Mouse (Mus musculus) neural tube, embryonic 15.5 days (tissue): ENCODE results near the gene Nfib. TPM values are rescaled to one million over a fixed set of nuclear protein-coding genes. Genes with fewer than 3 reads are reported as not detected.

Experiments used
- ATAC-seq: fragments of 200-750 bp; cut with Nextera tagmentation; 2 replicates; pipeline ENCODE4 v1.8.0; 2017; ENCODE audit warnings: mild to moderate bottlenecking, moderate TSS enrichment, moderate library complexity; ENCODE audit not compliant: low FRiP score
- H3K27ac ChIP-seq: fragments of 300-500 bp; sonication (generic); replicated peaks from 2 replicates; pipeline ENCODE4 v1.5.1; 2015; ENCODE audit warnings: mild to moderate bottlenecking, inconsistent platforms
- H3K27me3 ChIP-seq: fragments of 300-500 bp; sonication (generic); replicated peaks from 2 replicates; pipeline ENCODE4 v1.6.1; 2015; ENCODE audit warnings: inconsistent platforms
- H3K36me3 ChIP-seq: fragments of 300-500 bp; sonication (generic); 2 replicates; pipeline ENCODE4 v1.6.1; 2015; ENCODE audit warnings: inconsistent platforms
- H3K4me1 ChIP-seq: fragments of 300-500 bp; sonication (generic); 2 replicates; pipeline ENCODE4 v1.6.1; 2015; ENCODE audit warnings: inconsistent platforms
- H3K4me2 ChIP-seq: fragments of 300-500 bp; sonication (generic); 2 replicates; pipeline ENCODE4 v1.6.1; 2015; ENCODE audit warnings: inconsistent platforms, mild to moderate bottlenecking, moderate library complexity
- H3K4me3 ChIP-seq: fragments of 300-500 bp; sonication (generic); replicated peaks from 2 replicates; pipeline ENCODE4 v1.5.1; 2015; ENCODE audit warnings: mild to moderate bottlenecking, inconsistent platforms
- H3K9ac ChIP-seq: fragments of 300-500 bp; sonication (generic); replicated peaks from 2 replicates; pipeline ENCODE4 v1.6.1; 2015; ENCODE audit warnings: mild to moderate bottlenecking, inconsistent platforms
- H3K9me3 ChIP-seq: fragments of 300-500 bp; sonication (generic); replicated peaks from 2 replicates; pipeline ENCODE4 v1.6.1; 2016; ENCODE audit warnings: inconsistent platforms
- WGBS: fragments of 180-500 bp; shearing (Covaris S2); methylation state at CpG from one replicate; pipeline ENCODE4 v1.1.7; 2015; ENCODE audit warnings: mixed read lengths; 5-methylcytosine and 5-hydroxymethylcytosine counted together
- polyA plus RNA-seq: library from polyadenylated mRNA; unstranded; fragments of >200 nt; fragmentation: Nextera tagmentation; extraction: Ambion mirVana; gene quantifications from 2 replicates; pipeline ENCODE4 v1.2.1, GENCODE M21; 2015

Nfib gene
- polyA plus RNA-seq, 1 experiment from 2014 or later, result 58.4 TPM

DNA sequence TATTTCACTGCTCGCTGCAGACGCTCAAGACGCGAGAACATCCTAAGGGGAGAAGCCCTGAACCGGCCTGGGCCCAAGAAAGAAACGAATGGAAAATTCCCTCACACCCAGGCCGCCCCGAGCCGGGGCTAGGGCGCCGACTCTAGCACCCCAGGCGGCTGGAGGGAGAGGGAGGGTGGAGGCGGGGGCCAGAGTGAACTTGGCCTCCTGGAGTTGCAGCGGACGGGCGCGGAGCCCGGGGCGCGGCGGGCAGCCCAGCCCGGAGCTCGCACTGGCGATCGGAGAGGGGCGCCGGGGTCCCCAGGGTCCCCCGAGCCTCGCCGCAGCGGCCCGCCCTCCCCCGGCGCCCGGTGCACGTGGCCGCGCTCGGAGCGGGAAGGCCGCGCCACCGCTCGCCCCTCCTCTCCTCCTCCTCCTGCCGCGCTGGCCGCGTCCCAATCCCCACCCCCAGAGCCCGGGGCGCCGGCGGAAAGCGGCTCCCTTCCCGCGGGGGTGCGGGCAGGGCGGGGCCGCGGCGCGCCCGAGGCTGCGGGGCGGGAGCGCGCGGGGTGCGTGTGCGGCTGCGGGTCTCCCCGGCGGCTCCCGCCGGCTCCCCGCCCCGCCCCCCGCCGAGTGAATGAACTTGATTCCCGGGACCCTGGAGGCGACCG lies 199.3 kb downstream of the Nfib start:
- peaks cover 30% of the 10 kb centered on the region for H3K4me1 ChIP-seq
- H3K4me2 ChIP-seq, result peak overlapping the region; percentile 93
- ATAC-seq, result peak; percentile 77
- H3K27me3 ChIP-seq, result no peaks in the 10 kb centered on the region
- H3K36me3 ChIP-seq, result no peaks in the 10 kb centered on the region
- WGBS, result under 1% methylated on average over 45 of the region's 81 CpGs
- peak overlapping the region; percentile 91 for H3K9ac ChIP-seq
- peak overlapping the region; percentile 73 for H3K4me3 ChIP-seq
- H3K27ac ChIP-seq, result peak overlapping the region; percentile 98
- H3K9me3 ChIP-seq, result no peaks in the 10 kb centered on the region

- H3K36me3 ChIP-seq, result no peaks in the 10 kb centered on the region
- H3K4me3 ChIP-seq, result peak overlapping the region; percentile 73
- H3K9me3 ChIP-seq, result no peaks in the 10 kb centered on the region
- peaks cover 26% of the 10 kb centered on the region; the same call in 1 of the 2 replicates for H3K4me1 ChIP-seq
- no peaks in the 10 kb centered on the region for H3K27me3 ChIP-seq
- H3K4me2 ChIP-seq, result peak overlapping the region; percentile 93
- under 1% methylated on average over 51 of the region's 72 CpGs for WGBS
- H3K27ac ChIP-seq, result peak overlapping the region; percentile 98
- H3K9ac ChIP-seq, result peak overlapping the region; percentile 91
- ATAC-seq, result peak; percentile 55
Observed at GRCm38 (mm10) chr4:82505121-82506031, 200.2 kb downstream of the Nfib start.

DNA sequence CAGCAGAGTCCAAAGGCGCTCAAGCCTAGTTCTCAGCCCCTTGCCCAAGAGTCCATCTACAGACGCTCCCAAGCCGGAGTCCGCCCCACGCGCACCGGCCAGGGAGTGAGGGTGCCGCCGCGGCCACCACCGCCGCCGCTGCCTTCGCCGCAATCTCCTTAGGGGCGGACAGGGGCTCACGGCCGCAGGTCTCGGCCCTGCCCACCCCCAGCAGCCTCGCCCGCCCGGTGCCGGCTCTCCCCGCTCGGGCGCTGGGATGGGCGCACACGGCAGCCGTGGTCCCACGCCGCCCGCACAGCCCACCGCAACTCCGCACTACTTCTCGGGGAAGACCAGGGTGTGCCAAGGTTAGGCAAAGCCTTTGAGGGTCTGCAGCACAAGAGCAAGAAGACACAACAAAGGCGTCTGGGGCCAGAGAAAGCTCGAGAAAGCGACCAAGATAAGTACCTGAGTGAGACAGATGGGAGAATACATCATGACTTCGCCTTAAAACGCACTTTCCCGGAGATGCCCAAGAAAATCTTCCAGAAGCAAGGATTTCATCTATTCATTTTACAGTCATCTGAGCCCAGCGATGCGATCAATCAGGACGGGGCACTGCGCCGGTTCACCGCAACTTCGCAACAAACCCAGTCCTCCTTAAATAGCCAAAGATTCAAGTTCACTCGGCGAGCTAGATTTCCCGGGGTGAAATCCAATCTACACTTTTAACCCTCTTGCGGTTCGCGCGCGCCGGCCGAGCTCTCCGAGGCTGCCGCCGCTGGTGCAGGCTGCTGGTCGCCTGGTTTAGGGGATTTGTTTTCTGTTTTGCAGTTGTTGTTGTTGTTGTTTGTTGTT lies 201.0 kb downstream of the Nfib start:
- H3K27me3 ChIP-seq, result no peaks in the 10 kb centered on the region
- peak overlapping the region; percentile 73 for H3K4me3 ChIP-seq
- H3K4me2 ChIP-seq, result peak overlapping the region; percentile 93
- H3K9ac ChIP-seq, result peak overlapping the region; percentile 91
- H3K9me3 ChIP-seq, result no peaks in the 10 kb centered on the region
- peaks cover 26% of the 10 kb centered on the region; the same call in 1 of the 2 replicates for H3K4me1 ChIP-seq
- under 1% methylated on average over 61 of the region's 62 CpGs for whole genome bisulfite sequencing
- peak overlapping the region; percentile 98 for H3K27ac ChIP-seq
- no peak for ATAC-seq
- H3K36me3 ChIP-seq, result no peaks in the 10 kb centered on the region

GRCm38 (mm10) chr4:82504015-82504283 lies 201.6 kb downstream of the Nfib start:
- H3K4me1 ChIP-seq, result peaks cover 26% of the 10 kb centered on the region; the same call in 1 of the 2 replicates
- H3K9ac ChIP-seq, result peak overlapping the region; percentile 91
- no peaks in the 10 kb centered on the region for H3K9me3 ChIP-seq
- peak overlapping the region; percentile 93 for H3K4me2 ChIP-seq
- peak overlapping the region; percentile 73 for H3K4me3 ChIP-seq
- no peaks in the 10 kb centered on the region for H3K27me3 ChIP-seq
- peak overlapping the region; percentile 98 for H3K27ac ChIP-seq
- ATAC-seq, result no peak
- WGBS, result 2% methylated on average over 10 of the region's 10 CpGs
- H3K36me3 ChIP-seq, result no peaks in the 10 kb centered on the region

DNA sequence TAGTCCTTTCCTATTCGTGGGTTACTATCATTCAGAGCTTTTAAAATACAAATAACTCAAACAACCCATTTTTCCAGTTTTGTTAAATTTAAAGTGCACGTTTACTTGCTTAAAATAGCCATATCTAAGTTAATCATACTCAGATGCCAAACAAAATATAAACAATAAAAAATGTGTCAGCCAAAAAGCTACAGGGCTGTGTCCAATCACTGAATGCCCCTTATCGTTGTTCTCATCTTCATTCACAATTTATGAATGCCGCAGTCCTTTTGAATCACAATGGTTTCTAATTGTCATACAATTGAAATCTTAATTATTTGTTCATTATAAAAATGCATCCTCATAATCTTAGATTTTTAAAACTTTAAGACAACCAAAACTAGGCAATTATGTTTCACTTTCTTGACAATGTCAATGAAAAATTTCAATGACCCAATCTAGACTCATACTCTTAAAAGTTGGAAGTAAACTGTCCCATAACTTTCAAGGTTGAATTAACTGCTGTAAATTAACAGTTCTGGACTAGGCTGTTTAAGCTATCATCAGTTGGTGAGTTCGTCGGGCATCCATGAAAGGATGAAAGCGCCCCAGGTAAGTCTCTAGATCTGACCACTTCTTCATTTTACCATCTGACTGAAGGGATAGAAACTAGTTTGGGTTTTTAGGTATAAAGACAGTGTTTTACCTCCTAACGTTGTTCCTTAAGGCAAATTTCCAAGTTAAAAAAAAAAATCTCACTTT lies 202.1 kb downstream of the Nfib start:
- Histone ChIP-seq H3K27me3 (no peaks in the 10 kb centered on the region), H3K9ac (peak overlapping the region; percentile 91), H3K4me2 (peak overlapping the region; percentile 93), H3K27ac (peak overlapping the region; percentile 98), H3K9me3 (no peaks in the 10 kb centered on the region), H3K4me1 (peaks cover 26% of the 10 kb centered on the region; the same call in 1 of the 2 replicates), H3K4me3 (peak overlapping the region; percentile 73), H3K36me3 (no peaks in the 10 kb centered on the region)
- 20% methylated on average over 8 of the region's 8 CpGs for WGBS
- no peak for ATAC-seq

GRCm38 (mm10) chr4:82502611-82503010 lies 202.9 kb downstream of the Nfib start:
- peaks cover 30% of the 10 kb centered on the region; the same call in 1 of the 2 replicates for H3K4me1 ChIP-seq
- H3K27ac ChIP-seq, result peak overlapping the region; percentile 52
- no peak overlapping the region; the same call in 1 of the 2 replicates for H3K9ac ChIP-seq
- no peaks in the 10 kb centered on the region for H3K36me3 ChIP-seq
- H3K4me3 ChIP-seq, result peak overlapping the region; percentile 73
- ATAC-seq, result no peak
- H3K4me2 ChIP-seq, result peak overlapping the region; percentile 93
- WGBS, result 45% methylated on average over 2 of the region's 2 CpGs
- H3K27me3 ChIP-seq, result no peaks in the 10 kb centered on the region
- H3K9me3 ChIP-seq, result no peaks in the 10 kb centered on the region

DNA sequence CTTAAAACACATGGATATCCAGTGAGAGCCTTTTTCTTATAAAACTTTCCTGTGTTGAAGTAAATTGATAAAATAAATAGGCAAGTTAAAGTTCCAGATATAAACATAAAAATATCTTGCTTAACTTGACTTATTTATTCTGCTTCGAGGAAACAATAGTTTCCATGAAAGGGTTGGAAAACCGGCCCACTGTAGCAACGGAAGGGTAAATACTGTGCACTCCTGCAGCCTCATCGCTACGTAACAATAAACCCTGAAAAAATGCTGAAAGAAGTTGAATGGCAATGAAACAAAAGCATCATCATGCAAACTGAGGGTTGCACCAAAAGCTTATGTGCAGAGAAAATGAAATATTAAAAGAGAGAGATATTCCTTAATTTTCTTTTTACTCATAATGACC lies 203.5 kb downstream of the Nfib start:
- Histone ChIP-seq H3K9me3 (no peaks in the 10 kb centered on the region), H3K36me3 (no peaks in the 10 kb centered on the region), H3K27ac (no peak overlapping the region), H3K9ac (peak overlapping the region; percentile 37; the same call in 1 of the 2 replicates), H3K4me3 (peak overlapping the region; percentile 36), H3K27me3 (no peaks in the 10 kb centered on the region), H3K4me2 (peak overlapping the region; percentile 93), H3K4me1 (peaks cover 24% of the 10 kb centered on the region; the same call in 1 of the 2 replicates)
- ATAC-seq, result no peak
- WGBS, result 24% methylated on average over 5 of the region's 5 CpGs

DNA sequence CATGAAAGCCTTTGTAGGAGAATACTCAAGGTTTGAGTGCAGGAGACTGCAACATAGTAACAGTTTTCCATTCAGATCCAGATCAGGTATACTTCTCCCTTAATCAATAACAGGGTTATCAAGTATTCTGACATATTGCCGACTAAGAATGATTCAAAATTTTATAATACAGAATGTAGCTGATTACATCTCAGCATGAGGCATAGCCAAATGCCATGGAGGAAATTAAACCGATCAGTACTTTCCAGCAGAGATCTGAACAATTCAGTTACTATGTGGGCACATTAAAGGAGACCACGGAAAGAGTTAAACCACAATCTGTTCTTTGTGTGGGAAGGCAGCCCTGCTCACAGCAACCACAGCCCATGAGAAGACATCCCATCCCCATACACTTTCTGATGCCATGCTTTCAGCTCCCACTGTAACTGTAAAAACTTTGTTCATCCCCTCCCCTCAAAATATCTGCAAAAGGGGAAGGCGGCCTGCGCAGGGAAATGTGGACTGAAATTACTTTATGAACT lies 204.9 kb downstream of the Nfib start:
- Histone ChIP-seq H3K4me2 (peak overlapping the region; percentile 93), H3K9ac (peak overlapping the region; percentile 35), H3K36me3 (no peaks in the 10 kb centered on the region), H3K4me1 (peaks cover 18% of the 10 kb centered on the region; the same call in 1 of the 2 replicates), H3K4me3 (peak overlapping the region; percentile 33), H3K9me3 (no peaks in the 10 kb centered on the region), H3K27me3 (no peaks in the 10 kb centered on the region), H3K27ac (peak overlapping the region; percentile 68)
- WGBS, result 37% methylated on average over 5 of the region's 5 CpGs
- ATAC-seq, result no peak

GRCm38 (mm10) chr4:82499725-82500577 lies 205.6 kb downstream of the Nfib start:
- peaks cover 16% of the 10 kb centered on the region; the same call in 1 of the 2 replicates for H3K4me1 ChIP-seq
- no peaks in the 10 kb centered on the region for H3K9me3 ChIP-seq
- no peaks in the 10 kb centered on the region for H3K27me3 ChIP-seq
- H3K4me2 ChIP-seq, result peak overlapping the region; percentile 93
- 35% methylated on average over 9 of the region's 9 CpGs for WGBS
- peak overlapping the region; percentile 35; the same call in 1 of the 2 replicates for H3K9ac ChIP-seq
- peak overlapping the region; percentile 68 for H3K27ac ChIP-seq
- H3K36me3 ChIP-seq, result no peaks in the 10 kb centered on the region
- H3K4me3 ChIP-seq, result peak overlapping the region; percentile 33
- ATAC-seq, result no peak

DNA sequence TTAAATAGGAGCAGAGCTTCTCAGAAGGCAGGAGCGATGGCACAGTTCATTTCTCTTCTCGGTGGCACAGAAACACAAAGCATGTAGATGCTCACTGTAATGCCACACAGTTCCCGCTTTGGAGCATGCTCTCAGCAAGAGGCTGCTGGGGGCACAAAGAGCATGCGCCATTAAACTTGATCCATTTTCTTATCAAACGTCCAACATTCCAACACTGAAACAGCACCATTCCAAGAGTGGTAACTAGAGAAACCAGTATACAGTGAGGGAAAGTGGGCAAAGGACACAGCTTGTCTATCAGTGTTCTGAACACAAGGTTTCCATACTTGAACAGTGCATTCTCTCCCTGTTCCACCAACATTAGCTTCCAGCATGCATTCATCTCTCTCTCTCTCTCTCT lies 206.3 kb downstream of the Nfib start:
- peaks cover 12% of the 10 kb centered on the region for H3K4me1 ChIP-seq
- H3K4me2 ChIP-seq, result peak overlapping the region; percentile 93
- WGBS, result 30% methylated on average over 5 of the region's 5 CpGs
- ATAC-seq, result 0 out of 2 replicates have a peak, but pooled peaks have one; percentile 12
- H3K4me3 ChIP-seq, result peak overlapping the region; percentile 33
- H3K27me3 ChIP-seq, result no peaks in the 10 kb centered on the region
- peak overlapping the region; percentile 68; the same call in 1 of the 2 replicates for H3K27ac ChIP-seq
- H3K9ac ChIP-seq, result peak overlapping the region; percentile 32; the same call in 1 of the 2 replicates
- H3K36me3 ChIP-seq, result no peaks in the 10 kb centered on the region
- no peaks in the 10 kb centered on the region for H3K9me3 ChIP-seq
